Mouse (Mus musculus): ENCODE measurements around the gene Wdr18. TPM values are rescaled to one million over a fixed set of nuclear protein-coding genes. Genes with fewer than 3 reads are reported as not detected.

The Wdr18 gene
- total RNA-seq, 2 experiments from 2014 or later, result 28.2 to 48.4 TPM

DNA sequence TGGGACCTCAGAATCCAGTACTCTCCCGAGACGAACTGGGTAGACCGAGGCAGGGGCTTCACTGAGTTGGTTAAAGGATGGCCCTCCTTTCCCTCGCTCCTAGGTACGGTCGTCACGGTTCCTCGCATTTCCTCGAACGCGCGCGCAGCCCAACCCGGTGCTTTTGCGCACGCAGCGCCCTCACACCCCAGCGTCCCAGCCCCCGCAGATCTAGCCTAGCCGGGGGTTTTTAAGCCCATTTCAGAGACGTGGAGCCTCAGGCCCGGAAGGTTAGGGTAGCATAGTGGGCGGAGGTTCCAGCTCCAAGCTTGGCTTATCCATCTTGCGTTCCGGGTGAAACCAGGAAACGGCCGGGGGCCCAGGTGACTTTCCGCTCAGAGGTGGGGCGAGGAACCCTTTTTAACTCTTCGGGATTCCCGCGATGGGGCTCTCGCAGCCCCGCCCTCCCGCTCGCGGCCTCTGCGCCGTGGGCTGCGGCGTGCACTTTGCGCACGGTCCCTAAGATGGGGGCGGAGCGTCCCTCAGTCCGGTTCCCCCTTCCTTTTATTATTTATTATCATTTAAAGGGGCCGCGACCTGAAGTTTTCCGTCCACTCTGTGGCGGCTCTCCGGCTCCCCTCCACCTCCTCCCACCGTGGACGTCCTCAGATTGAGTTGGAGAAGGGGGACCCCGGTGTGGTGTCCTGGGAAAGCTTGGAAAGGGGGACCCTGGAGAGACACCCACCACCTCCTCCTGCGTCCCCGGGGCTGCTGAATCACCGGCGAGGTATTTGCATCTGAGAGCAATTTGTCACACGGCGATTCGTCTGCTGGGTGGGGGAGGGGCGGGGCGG lies 33.2 kb upstream of the Wdr18 start, which contains the start of gene Arid3a:
Gene Arid3a (plus strand): TSS at position 553 of the 833 bp plus-strand sequence.
- peak; percentile 65 for ATAC-seq (replicated peaks; ENCODE audit: poor library complexity, severe bottlenecking)

DNA sequence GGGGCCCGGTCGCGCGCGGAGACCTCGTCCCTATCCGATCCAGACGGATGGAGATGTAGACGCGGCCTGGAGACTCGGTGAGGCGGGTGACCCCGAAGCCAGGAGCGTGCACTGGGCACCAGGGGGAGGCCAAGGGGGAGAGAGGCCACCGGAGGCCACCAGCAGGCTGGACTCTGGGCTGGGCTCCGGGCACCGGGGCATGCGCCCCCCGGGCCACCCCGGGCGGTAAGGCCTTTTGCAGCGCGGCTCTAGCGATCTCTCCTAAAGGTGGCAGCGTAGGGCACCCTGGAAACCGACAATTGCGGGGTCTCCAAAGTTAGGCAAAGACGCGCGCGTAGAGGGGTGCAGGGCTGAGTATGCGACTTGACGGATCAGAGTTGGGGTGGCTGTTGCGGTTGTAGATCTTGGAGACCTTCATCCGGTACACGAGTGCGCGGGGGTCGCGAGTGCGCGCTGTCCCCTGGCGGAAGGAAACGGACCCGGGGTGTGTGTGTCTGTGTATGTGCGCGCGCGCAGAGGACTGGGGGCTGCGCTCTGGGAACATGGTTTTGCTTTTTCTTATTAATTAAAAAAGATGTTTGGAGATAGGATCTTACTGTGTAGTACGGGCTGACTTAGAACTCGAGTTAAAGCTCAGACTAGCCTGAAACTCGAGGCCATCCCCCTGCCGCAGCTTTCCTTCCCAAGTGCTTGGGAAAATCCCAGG lies 32.5 kb upstream of the Wdr18 start:
- peak; percentile 13 for ATAC-seq (replicated peaks; ENCODE audit: poor library complexity, severe bottlenecking)

DNA sequence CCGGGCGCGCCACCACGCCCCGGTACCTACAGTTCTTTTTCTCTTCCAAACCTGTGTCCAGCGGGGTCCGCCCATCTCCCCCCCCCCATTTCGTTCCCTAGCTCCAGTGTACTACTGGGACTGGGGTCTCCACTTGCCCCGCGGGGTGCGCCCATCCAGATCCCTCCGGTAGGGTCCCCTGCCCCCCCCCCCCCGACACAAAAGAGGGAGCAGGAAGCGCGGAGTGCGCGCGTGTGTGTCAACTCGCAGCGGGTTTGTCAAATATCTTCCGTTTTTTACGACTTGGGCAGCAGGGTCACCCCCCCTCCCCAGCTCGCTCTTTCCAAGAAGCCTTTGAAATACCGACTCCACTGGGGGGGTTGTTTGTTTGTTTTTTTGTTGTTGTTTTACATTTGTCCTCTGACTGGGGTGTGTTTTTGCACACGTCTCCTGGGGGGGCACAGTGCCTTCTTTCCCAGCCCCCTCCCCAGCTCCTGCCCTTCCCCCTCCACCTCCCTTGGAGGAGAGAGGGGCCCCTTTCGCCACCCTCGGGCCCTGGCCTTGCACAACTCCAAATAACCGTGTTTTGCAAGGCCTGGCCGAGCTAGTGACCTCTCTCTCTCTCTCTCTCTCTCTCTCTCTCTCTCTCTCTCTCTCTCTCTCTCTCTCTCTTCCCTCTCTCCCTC lies 31.8 kb upstream of the Wdr18 start:
- ATAC-seq (replicated peaks; ENCODE audit: poor library complexity, severe bottlenecking), result peak; percentile 46

DNA sequence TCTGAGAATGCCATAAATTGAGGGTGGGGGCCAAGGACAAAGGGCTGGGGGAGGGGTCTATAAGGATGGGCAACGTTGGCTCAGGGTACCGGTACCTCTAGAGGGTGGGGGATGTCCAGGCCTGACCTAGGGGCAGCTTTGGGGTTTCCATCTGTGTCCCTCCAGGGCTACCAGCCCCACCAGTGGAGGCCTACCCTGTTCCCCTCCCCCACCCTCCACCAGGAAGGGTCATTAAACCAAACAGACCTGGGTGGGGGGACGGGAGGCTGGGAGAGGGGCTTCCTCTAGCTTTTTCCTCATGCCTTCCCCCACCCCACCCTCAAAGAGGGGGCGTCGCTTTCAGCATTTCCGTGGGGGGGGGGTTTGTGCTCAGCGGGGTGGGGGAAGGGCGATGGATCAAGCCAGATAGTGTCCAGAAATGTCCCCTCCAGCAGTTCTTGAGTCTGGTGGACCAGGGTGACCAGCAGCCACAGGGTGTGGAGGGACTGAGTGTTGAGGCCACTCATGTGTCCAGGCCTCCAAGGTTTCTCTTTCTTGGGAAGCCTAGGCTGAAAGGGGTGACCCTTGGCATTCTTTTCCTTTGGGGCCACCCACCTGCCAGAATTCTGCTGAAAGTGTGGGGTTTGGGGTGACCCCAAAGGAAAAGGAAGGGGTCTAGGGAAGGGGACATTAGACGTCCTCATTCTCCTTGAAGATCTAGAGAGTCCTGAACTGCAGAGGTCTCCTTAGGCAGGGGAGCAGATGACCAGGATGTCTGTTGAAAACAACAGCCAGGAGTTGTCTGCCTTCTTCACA lies 30.8 kb upstream of the Wdr18 start:
- no peak for ATAC-seq (replicated peaks; ENCODE audit: poor library complexity, severe bottlenecking)

DNA sequence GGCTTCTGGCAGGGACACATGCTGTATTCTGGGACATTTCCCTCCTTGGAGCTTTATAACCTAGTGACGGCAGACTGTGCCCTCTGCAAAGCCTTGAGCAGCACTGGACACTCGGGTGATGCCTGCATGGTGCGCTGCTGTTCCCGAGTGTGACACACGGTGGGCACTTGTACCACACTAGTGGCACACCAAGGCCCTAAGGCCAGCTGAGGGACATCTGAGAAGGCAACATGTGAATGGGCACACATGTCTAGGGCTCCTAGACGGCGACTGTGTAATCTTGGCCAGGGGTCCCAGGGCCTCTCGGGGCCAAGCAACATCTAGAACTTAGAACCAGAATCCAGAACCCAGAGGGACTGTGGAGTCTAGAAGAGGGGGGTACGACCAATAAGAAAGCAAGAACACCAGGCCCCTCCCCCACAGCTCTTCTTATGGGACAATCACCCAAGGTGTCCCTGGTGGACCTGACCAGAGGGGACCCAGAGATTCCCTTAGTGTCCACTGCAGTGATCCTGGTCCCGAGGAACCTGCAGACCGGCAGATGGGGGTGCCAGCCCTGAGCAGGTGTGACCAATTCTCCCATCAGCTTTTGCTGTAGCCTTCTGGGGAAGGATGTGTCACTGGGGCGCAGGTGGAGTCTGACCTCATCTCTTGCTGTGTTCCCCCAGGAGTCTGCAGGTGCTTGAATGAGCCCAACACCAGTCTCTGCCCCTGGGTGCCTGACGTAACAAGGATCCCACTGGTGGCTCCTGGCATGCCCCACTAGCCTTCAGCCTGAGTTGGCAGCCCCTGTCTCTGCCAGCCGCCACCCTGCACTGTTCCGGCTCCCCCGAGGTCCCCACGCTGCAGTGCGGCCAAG lies 29.8 kb upstream of the Wdr18 start:
- ATAC-seq (replicated peaks; ENCODE audit: poor library complexity, severe bottlenecking), result no peak

DNA sequence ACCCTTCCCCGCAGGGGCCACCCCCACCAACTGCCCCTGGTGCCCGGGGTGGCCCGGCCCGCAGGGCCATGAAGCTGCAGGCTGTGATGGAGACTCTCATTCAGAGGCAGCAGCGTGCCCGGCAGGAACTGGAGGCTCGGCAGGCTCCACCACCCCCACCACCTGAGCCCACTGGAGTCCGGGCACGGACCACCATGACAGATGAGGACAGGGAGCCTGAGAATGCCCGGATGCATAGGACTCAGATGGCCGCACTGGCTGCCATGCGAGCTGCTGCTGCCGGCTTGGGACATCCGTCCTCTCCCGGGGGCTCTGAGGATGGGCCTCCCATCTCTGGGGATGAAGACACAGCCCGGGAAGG lies 29.1 kb upstream of the Wdr18 start:
- no peak for ATAC-seq (replicated peaks; ENCODE audit: poor library complexity, severe bottlenecking)

DNA sequence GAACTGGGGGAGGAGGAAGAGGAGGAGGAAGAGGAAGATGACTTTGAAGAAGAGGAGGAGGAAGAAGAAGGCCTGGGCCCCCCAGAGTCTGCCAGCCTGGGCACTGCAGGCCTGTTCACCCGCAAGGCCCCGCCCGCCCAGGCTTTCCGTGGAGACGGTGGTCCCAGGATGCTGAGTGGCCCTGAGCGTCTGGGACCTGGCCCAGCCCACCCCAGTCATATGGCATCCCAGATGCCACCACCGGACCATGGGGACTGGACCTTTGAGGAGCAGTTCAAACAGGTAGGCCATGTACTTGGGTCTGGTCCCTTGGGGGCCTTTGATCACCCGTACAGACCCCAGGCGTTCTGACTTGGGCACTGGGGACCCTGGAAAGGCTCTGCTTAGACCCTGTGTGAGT lies 28.2 kb upstream of the Wdr18 start:
- ATAC-seq (replicated peaks; ENCODE audit: poor library complexity, severe bottlenecking), result no peak

DNA sequence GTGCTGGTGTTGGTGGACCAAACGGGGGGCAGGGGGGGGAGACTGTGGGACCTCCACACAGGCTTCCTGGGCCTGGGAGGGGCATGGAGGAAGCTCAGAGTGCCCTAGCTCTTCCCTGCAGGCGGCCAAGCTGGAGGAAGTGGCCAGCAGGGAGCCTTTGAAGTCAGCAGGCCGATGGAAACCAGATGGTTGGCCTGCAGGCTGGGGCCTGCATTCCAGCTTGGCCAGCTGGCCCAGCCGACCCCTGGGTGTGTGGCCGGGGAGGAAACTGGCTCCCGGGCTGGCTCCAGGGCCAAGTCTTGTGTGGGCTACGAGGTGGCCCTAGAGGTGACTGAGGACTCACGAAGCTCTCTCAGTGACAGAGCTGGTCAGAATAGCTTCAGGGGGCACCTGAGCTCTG lies 27.2 kb upstream of the Wdr18 start:
- ATAC-seq (replicated peaks; ENCODE audit: poor library complexity, severe bottlenecking), result no peak

DNA sequence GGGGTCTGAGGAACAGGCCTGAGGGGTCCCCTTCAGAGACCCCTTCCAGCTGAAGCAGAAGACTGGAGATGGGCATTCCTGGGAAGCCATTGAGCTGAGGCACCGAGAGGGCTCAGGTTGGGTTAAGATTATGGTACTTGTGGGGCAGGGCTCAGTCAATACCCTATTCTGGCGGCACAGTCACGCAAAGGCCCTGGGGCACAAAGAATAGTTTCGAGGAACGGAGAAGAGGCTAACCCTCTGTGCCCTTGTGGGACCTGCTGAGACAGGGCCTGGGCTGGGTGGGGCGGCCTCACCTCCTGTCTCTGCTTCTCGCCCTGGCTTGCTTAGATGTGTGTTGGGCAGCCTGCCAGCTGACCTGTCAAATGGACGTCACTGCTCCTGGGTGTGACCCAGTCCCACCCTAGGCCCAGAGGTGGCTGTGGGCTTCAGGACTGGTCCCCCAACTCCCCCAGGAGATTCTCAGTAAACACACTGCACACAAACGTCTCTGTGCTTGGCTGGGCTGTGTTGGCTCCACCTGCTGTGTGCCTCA lies 26.7 kb upstream of the Wdr18 start:
- no peak for ATAC-seq (replicated peaks; ENCODE audit: poor library complexity, severe bottlenecking)

DNA sequence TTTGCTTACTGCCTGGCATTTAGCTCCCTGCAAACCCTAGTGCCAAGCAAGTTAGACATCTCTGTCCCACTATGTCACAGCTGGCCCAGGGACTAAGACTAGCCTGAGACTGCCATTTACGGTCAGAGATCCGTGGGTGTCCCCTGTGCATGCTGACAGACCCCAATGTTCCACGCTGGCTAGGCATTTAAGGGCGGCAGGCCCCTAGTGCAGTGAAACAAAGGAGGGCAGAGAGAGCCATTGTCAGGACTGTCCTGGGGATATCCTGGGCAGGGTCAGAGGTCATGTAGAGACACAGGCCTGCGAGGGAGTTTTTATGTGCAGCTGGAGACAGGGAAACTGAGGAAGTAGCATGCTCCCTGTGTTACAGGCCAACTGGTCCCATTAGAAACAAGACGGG lies 26.1 kb upstream of the Wdr18 start:
- ATAC-seq (replicated peaks; ENCODE audit: poor library complexity, severe bottlenecking), result no peak

DNA sequence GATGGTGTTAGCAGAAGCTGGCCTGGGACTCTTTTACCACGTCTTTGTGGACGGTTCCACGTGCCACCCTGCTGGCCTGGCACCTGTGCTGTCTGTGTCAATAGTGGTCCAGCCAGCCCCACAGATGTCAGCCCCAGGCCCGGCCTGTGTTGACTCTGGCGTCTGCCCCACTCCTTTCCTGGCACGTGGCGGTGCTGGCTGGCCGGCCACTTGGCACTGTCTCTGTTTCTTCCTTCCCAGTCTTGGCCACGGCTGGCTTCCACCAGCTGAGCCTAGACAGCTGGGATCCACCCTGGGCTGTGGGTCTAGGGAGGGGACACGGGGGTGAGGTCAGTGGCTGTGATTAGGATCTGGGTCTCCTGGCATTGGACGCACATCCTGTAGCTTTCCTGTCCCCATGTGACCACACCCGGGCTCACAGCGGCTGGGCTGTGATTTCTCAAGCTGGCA lies 25.7 kb upstream of the Wdr18 start:
- peak; percentile 16; the same call in 1 of the 2 replicates for ATAC-seq (replicated peaks; ENCODE audit: poor library complexity, severe bottlenecking)

DNA sequence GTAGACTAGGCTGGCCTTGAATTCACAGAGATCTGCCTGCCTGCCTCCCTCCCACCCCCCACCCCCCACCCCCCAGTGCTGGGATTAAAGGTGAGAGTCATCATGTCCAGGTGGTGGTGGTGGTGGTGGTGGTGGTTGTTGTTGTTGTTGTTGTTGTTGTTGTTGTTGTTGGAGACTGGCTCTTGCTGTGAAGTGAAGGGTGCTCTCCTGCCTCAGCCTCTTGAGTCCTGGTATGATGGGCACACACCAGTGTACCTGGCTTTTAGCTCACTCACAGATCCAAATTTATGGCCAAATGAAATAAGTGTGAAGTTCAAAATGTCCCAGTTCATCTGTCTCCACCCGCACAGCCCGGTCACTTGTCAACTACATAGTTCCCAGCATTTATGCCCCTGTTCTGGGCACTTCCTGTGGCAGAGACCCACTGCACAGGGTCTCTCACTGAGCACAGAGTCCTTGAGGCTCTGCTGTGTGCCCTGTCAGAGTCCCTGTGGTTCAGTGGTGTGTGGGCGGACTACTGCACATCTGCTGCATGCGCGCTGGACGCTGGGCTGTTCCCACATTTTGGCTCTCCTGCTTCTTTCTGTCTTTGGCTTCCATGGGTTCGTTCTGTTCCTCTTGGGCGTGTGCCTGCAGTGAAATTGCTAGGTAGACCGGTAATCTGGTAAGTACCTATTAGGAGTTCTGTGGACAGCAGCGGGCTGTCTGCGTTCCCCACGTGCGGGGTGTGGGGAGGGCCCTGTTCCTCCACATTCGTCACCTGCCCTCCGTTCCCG lies 25.0 kb upstream of the Wdr18 start:
- no peak for ATAC-seq (replicated peaks; ENCODE audit: poor library complexity, severe bottlenecking)

DNA sequence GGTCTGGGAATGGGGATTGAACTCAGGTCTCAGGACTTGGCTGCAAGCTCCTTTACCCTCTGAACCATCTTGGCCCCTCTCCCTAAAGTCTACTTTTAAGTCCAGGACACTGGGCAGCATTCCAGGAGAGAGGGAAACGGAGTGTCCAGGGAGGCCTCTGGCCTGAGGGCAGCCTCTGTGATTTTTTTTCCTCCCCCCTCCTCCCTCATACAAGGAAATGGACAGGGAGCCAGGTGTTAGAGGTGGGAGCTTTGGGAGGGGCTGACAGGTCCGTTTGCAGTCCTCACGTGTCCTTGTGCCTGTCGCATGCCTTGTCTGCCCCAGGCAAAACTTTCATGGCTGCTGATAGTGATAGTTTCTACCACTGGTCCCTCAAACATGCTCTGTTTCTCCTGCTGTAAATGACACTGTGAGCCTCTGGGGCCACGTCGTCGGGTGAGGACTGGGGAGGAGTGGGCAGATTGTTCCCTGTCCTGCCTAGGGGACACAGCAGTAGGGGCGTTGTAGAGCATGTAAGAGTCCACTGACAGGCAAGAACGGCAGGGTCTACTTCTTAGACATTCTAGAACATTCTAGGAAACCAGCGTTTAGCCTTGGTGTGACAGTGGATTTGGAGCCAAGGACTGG lies 23.6 kb upstream of the Wdr18 start:
- no peak for ATAC-seq (replicated peaks; ENCODE audit: poor library complexity, severe bottlenecking)

DNA sequence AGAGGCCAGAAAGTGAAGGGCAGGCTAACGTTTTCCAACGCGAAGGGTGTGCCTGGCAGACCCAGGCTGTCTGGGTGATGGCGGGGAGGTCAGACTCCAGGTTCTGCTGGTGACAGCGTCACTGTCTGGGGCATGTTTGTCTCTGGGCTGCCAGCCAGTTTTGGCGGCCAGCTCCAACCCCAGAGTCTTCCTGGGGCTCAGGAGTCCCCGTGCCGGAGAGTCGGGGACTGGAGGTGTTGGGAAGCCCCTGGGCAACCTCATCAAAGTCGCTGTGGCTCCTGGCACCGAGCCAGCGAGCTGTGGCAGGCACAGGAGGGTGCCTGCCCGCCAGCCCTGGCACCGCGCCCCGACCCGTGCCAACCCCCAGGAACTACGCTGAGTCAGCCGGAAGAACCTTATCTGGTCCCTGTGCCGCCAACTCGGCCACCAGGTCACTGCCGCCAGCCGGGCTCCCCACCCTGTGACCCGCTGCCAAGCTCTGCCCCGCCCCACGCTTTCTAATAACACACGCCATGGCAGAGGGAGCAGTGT lies 23.0 kb upstream of the Wdr18 start:
- peak; percentile 68 for ATAC-seq (replicated peaks; ENCODE audit: poor library complexity, severe bottlenecking)

DNA sequence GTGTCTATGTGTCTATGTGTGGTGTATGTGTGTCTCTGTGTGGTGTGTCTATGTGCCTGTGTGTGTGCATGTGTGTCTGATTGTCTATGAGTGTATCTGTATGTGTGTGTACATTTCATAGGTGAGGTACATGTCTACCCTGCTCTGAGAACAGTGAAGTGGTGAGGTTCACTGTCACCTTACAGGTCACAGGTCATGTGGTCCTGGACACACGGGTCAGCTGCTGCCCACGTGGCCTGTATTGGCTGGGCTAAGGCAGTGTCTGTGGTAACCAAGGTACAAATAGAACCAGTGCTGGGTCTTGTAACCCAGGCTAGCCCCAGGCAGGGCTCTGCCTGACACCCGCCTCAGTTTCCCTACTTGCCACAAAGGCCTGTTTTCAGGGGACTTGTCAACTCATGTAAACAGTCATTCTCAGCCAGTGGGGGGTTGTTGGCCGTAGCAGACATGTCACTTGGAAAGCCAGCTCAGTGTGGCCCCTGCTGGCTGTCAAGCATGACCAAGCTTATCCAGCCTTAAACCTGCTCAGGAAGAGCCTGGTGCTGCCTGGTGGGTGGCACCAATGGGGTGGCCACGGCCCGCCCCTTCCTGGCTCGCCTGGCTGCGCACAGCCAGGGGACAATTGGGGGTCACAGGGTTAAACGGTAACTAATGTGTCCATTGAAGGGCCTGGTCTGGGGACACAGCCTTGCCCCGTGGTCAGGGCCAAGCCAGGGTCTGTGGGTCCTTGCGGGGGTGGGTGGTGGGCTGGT lies 22.0 kb upstream of the Wdr18 start:
- no peak for ATAC-seq (replicated peaks; ENCODE audit: poor library complexity, severe bottlenecking)

DNA sequence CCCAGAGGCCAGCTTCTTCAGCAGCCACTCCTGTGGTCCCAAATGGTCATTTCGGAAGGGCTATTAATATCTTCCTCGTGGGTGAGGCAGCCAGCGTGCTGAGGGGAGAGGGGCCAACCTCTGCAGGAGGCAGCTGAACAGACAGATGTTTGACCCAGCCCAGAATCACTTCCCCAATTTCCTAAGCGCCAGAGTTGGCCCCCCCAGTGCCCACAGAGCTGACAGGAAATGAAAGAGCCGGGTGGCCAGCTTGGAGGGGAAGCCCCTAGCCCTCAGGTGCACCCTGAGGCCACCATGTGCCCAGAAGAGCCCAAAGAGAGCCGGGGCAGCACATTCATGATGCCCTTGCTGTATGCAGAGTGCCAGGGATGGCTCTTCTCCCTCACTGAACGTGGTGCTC lies 19.2 kb upstream of the Wdr18 start:
- ATAC-seq (replicated peaks; ENCODE audit: poor library complexity, severe bottlenecking), result peak; percentile 77

DNA sequence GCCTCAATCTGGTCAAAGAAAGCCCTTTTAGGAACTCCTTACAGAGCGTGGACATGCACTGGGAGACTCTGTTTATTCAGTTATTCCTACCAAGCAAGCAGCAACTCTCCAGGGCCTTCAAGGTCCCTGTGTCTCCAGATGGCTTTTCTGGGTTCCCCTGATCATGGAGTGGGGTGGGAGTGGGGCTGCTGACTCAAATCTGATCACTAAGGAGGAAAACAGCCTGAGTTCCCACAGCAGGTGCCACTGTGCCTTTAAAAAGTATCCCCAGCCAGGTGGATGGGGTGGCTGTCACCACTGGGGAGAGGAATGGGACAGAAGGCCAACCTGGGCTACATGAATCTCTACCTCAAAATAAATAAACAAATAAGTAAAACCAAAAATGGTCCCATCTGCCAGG lies 17.0 kb upstream of the Wdr18 start:
- no peak for ATAC-seq (replicated peaks; ENCODE audit: poor library complexity, severe bottlenecking)

Data from granulocyte monocyte progenitor cell, adult 5-6 weeks (primary cell).